Mouse (Mus musculus): ENCODE data around the gene Arsb. TPM values are rescaled to one million over a fixed set of nuclear protein-coding genes. Genes with fewer than 3 reads are reported as not detected.

Gene Arsb
- polyA plus RNA-seq, 1 experiment from 2014 or later: 7.0 TPM

- no peak for ATAC-seq (ENCODE audit: low FRiP score)
- no peak overlapping the region for H3K4me3 ChIP-seq (ENCODE audit: low read depth, low read length)
- WGBS: 85% methylated on average over 3 of the region's 3 CpGs
Observed at GRCm38 (mm10) chr13:93854966-93855562, 83.6 kb downstream of the Arsb start.

DNA sequence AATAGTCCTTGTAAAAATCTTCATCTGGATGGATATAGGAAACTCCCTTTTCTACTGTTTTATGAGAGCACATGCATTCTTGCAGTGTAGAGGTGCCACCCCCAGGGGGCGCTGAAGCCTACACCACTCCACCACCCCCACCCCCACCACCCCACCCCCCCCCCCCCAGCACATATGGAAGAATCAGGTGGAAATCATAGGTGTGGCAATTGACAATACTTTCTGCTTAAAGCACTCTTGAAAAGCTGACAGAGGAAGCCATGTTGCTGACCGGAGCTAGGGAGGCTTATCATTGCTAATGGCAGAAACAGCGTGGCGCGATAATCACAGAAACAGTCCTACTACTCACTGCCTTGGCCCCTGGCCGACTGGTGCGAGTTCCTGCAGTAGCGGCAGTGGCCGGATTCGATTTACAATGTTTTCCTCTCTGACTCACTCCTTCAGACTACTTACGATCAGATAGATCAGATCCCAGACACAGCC, 84.3 kb downstream of the Arsb start:
- 39% methylated on average over 11 of the region's 11 CpGs for WGBS
- peak; percentile 54 for DNase-seq (ENCODE audit: low spot score)

More at GRCm38 (mm10) chr13:93854966-93855562, 83.6 kb downstream of the Arsb start:
- Histone ChIP-seq H3K27ac (ENCODE audit: low read depth, low read length) (no peak overlapping the region), H3K36me3 (ENCODE audit: control insufficient read depth, insufficient read depth, low read length) (no peaks in the 10 kb centered on the region), H3K27me3 (ENCODE audit: control insufficient read depth, insufficient read depth, low read length) (no peaks in the 10 kb centered on the region), H3K4me2 (replicated peaks; ENCODE audit: low read depth, low read length) (no peak overlapping the region), H3K9me3 (ENCODE audit: control insufficient read depth, low read length) (no peaks in the 10 kb centered on the region), H3K9ac (ENCODE audit: low read depth, low read length) (no peak overlapping the region), H3K4me1 (replicated peaks; ENCODE audit: control insufficient read depth, insufficient read depth, low read length) (no peaks in the 10 kb centered on the region)
- no peak for DNase-seq (ENCODE audit: low spot score)

GRCm38 (mm10) chr13:93861211-93861610, 89.8 kb downstream of the Arsb start:
- no peak for DNase-seq (ENCODE audit: low spot score)
- Histone ChIP-seq H3K4me1 (replicated peaks; ENCODE audit: control insufficient read depth, insufficient read depth, low read length) (no peaks in the 10 kb centered on the region), H3K9ac (ENCODE audit: low read depth, low read length) (no peak overlapping the region), H3K4me3 (ENCODE audit: low read depth, low read length) (no peak overlapping the region), H3K4me2 (replicated peaks; ENCODE audit: low read depth, low read length) (no peak overlapping the region), H3K36me3 (ENCODE audit: control insufficient read depth, insufficient read depth, low read length) (no peaks in the 10 kb centered on the region), H3K27me3 (ENCODE audit: control insufficient read depth, insufficient read depth, low read length) (no peaks in the 10 kb centered on the region), H3K9me3 (ENCODE audit: control insufficient read depth, low read length) (no peaks in the 10 kb centered on the region), H3K27ac (ENCODE audit: low read depth, low read length) (no peak overlapping the region)
- 77% methylated on average over 2 of the region's 2 CpGs for WGBS
- no peak for ATAC-seq (ENCODE audit: low FRiP score)

More for the DNA sequence above, 84.3 kb downstream of the Arsb start:
- Histone ChIP-seq H3K36me3 (ENCODE audit: control insufficient read depth, insufficient read depth, low read length) (no peaks in the 10 kb centered on the region), H3K9me3 (ENCODE audit: control insufficient read depth, low read length) (no peaks in the 10 kb centered on the region), H3K27me3 (ENCODE audit: control insufficient read depth, insufficient read depth, low read length) (no peaks in the 10 kb centered on the region), H3K4me3 (ENCODE audit: low read depth, low read length) (no peak overlapping the region), H3K9ac (ENCODE audit: low read depth, low read length) (no peak overlapping the region), H3K4me2 (replicated peaks; ENCODE audit: low read depth, low read length) (no peak overlapping the region), H3K4me1 (replicated peaks; ENCODE audit: control insufficient read depth, insufficient read depth, low read length) (no peaks in the 10 kb centered on the region), H3K27ac (ENCODE audit: low read depth, low read length) (no peak overlapping the region)
- ATAC-seq (ENCODE audit: low FRiP score): no peak

DNA sequence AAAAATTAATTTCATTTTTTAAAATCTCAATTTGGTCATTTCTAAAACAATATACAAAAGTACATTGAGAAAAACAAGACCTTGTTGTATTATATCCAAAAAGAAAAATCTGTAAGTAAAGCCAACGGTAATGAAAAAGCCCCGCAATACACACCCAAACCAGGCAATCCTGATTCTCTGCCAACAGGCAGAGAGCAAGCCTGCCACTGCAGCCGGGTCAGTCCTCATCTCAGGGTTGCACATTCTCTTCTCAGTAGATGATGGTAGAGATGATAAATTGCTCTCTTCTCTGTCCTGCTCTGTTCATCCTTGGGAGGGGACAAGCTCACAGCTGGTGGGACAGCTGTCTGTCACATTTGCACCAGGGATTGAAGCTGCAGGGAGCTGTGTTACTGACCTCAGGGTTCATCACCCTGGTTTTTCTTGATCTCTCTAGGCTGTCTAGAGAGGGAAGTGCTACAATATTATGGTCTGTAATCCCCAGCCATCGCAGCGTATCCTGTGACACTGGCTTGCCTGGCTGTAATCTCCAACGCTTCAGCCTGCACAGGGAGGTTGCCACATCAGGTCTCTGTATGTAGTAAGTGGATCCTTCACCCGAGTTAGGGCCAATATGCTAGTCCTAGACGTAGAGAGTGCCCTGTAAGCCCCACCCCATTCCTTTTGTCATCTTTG, 92.8 kb downstream of the Arsb start:
- Histone ChIP-seq H3K27me3 (ENCODE audit: control insufficient read depth, insufficient read depth, low read length) (no peaks in the 10 kb centered on the region), H3K4me3 (ENCODE audit: low read depth, low read length) (no peak overlapping the region), H3K4me2 (replicated peaks; ENCODE audit: low read depth, low read length) (no peak overlapping the region), H3K4me1 (replicated peaks; ENCODE audit: control insufficient read depth, insufficient read depth, low read length) (no peaks in the 10 kb centered on the region), H3K27ac (ENCODE audit: low read depth, low read length) (no peak overlapping the region), H3K9me3 (ENCODE audit: control insufficient read depth, low read length) (no peaks in the 10 kb centered on the region), H3K36me3 (ENCODE audit: control insufficient read depth, insufficient read depth, low read length) (no peaks in the 10 kb centered on the region), H3K9ac (ENCODE audit: low read depth, low read length) (no peak overlapping the region)
- DNase-seq (ENCODE audit: low spot score) (no peak), ATAC-seq (ENCODE audit: low FRiP score) (no peak)
- WGBS: 52% methylated on average over 8 of the region's 8 CpGs

DNA sequence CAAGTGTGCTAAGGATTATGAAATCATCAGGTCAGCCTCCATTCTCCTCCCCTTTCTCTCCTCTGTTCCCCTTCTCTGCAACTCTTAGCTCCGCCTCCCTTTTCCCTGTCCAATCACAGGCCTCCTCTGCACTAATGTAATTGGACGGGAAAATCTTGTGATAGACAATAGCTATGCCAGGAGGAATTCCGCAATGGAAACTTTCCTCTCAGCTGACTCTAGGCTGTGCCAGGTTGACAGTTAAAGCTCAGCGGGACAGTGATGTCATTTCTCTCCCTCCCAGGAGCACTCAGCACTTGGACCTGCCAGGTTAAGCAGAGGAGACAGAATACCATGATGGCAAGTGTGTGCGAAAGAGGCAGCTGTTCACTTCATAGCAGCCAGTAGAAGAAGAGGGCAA, 95.2 kb downstream of the Arsb start:
- Histone ChIP-seq H3K9me3 (ENCODE audit: control insufficient read depth, low read length) (no peaks in the 10 kb centered on the region), H3K27ac (ENCODE audit: low read depth, low read length) (no peak overlapping the region), H3K27me3 (ENCODE audit: control insufficient read depth, insufficient read depth, low read length) (no peaks in the 10 kb centered on the region), H3K9ac (ENCODE audit: low read depth, low read length) (no peak overlapping the region), H3K4me2 (replicated peaks; ENCODE audit: low read depth, low read length) (no peak overlapping the region), H3K4me3 (ENCODE audit: low read depth, low read length) (no peak overlapping the region), H3K4me1 (replicated peaks; ENCODE audit: control insufficient read depth, insufficient read depth, low read length) (no peaks in the 10 kb centered on the region), H3K36me3 (ENCODE audit: control insufficient read depth, insufficient read depth, low read length) (no peaks in the 10 kb centered on the region)
- WGBS: 77% methylated on average over 5 of the region's 5 CpGs
- no peak for ATAC-seq (ENCODE audit: low FRiP score)
- DNase-seq (ENCODE audit: low spot score): no peak

DNA sequence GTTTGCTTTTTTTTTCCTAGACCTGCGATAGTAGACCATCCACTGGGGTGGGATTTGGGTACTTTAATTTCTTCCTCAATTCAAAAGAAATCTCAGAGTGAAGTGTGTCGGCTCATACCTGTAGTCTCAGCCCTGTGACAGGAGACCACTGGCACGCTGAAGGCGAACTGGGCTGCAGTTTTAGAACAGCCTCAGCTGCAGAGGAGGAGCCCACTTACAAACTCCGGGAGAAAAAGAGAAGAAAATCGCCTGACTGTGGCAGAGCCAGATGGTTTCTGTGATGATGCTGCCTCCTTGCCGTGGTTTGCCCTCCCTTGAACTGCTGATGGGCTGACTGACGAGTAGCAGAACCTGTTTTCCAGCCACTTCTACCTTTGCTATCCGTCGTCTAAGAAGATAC, 100.3 kb downstream of the Arsb start:
- ATAC-seq (ENCODE audit: low FRiP score) (no peak), DNase-seq (ENCODE audit: low spot score) (no peak)
- Histone ChIP-seq H3K4me1 (replicated peaks; ENCODE audit: control insufficient read depth, insufficient read depth, low read length) (no peaks in the 10 kb centered on the region), H3K27ac (ENCODE audit: low read depth, low read length) (no peak overlapping the region), H3K36me3 (ENCODE audit: control insufficient read depth, insufficient read depth, low read length) (no peaks in the 10 kb centered on the region), H3K4me2 (replicated peaks; ENCODE audit: low read depth, low read length) (no peak overlapping the region), H3K9me3 (ENCODE audit: control insufficient read depth, low read length) (no peaks in the 10 kb centered on the region), H3K9ac (ENCODE audit: low read depth, low read length) (no peak overlapping the region), H3K27me3 (ENCODE audit: control insufficient read depth, insufficient read depth, low read length) (no peaks in the 10 kb centered on the region), H3K4me3 (ENCODE audit: low read depth, low read length) (no peak overlapping the region)
- 87% methylated on average over 10 of the region's 10 CpGs for WGBS

- no peak overlapping the region for H3K9ac ChIP-seq (ENCODE audit: low read depth, low read length)
- no peak for ATAC-seq (ENCODE audit: low FRiP score)
- DNase-seq (ENCODE audit: low spot score): no peak
- H3K9me3 ChIP-seq (ENCODE audit: control insufficient read depth, low read length): no peaks in the 10 kb centered on the region
- no peak overlapping the region for H3K4me2 ChIP-seq (replicated peaks; ENCODE audit: low read depth, low read length)
- no peaks in the 10 kb centered on the region for H3K27me3 ChIP-seq (ENCODE audit: control insufficient read depth, insufficient read depth, low read length)
- H3K4me3 ChIP-seq (ENCODE audit: low read depth, low read length): no peak overlapping the region
- no peaks in the 10 kb centered on the region for H3K36me3 ChIP-seq (ENCODE audit: control insufficient read depth, insufficient read depth, low read length)
- no peaks in the 10 kb centered on the region for H3K4me1 ChIP-seq (replicated peaks; ENCODE audit: control insufficient read depth, insufficient read depth, low read length)
- WGBS: 97% methylated on average over 6 of the region's 6 CpGs
- no peak overlapping the region for H3K27ac ChIP-seq (ENCODE audit: low read depth, low read length)
Observed at GRCm38 (mm10) chr13:93872591-93872990, 101.2 kb downstream of the Arsb start.

GRCm38 (mm10) chr13:93877924-93878323, 106.5 kb downstream of the Arsb start:
- H3K36me3 ChIP-seq (ENCODE audit: control insufficient read depth, insufficient read depth, low read length): no peaks in the 10 kb centered on the region
- no peaks in the 10 kb centered on the region for H3K4me1 ChIP-seq (replicated peaks; ENCODE audit: control insufficient read depth, insufficient read depth, low read length)
- H3K4me2 ChIP-seq (replicated peaks; ENCODE audit: low read depth, low read length): no peak overlapping the region
- WGBS: 89% methylated on average over 2 of the region's 2 CpGs
- H3K4me3 ChIP-seq (ENCODE audit: low read depth, low read length): no peak overlapping the region
- no peak for DNase-seq (ENCODE audit: low spot score)
- no peak overlapping the region for H3K27ac ChIP-seq (ENCODE audit: low read depth, low read length)
- no peak for ATAC-seq (ENCODE audit: low FRiP score)
- no peaks in the 10 kb centered on the region for H3K9me3 ChIP-seq (ENCODE audit: control insufficient read depth, low read length)
- no peak overlapping the region for H3K9ac ChIP-seq (ENCODE audit: low read depth, low read length)
- H3K27me3 ChIP-seq (ENCODE audit: control insufficient read depth, insufficient read depth, low read length): no peaks in the 10 kb centered on the region

GRCm38 (mm10) chr13:93879426-93879825, 108.0 kb downstream of the Arsb start:
- DNase-seq (ENCODE audit: low spot score) (no peak), ATAC-seq (ENCODE audit: low FRiP score) (no peak)
- 85% methylated on average over 5 of the region's 5 CpGs for WGBS
- no peaks in the 10 kb centered on the region for H3K4me1 ChIP-seq (replicated peaks; ENCODE audit: control insufficient read depth, insufficient read depth, low read length)
- no peak overlapping the region for H3K9ac ChIP-seq (ENCODE audit: low read depth, low read length)
- no peak overlapping the region for H3K27ac ChIP-seq (ENCODE audit: low read depth, low read length)
- H3K27me3 ChIP-seq (ENCODE audit: control insufficient read depth, insufficient read depth, low read length): no peaks in the 10 kb centered on the region
- H3K36me3 ChIP-seq (ENCODE audit: control insufficient read depth, insufficient read depth, low read length): no peaks in the 10 kb centered on the region
- H3K4me2 ChIP-seq (replicated peaks; ENCODE audit: low read depth, low read length): no peak overlapping the region
- no peaks in the 10 kb centered on the region for H3K9me3 ChIP-seq (ENCODE audit: control insufficient read depth, low read length)
- no peak overlapping the region for H3K4me3 ChIP-seq (ENCODE audit: low read depth, low read length)
